Comparison of ENCODE assay signal across 8 mouse cellular contexts in genomic region chr11:119942727-119943427, GRCm38 (mm10). TPM values are rescaled to one million over a fixed set of nuclear protein-coding genes. Genes with fewer than 3 reads are reported as not detected.
DNase-seq lines count a peak whose midpoint lies in the region; ATAC-seq lines count a peak whose summit lies in the region.

Baiap2 (plus strand) TSS chr11:119942763.

- peaks cover 20% of the 10 kb centered on the region for H3K4me1 ChIP-seq in brown adipose tissue, adult 24 weeks (ENCODE audit: control insufficient read depth, insufficient read depth, insufficient read length, low read length)
- peaks cover 4 to 24% of the 10 kb centered on the region in 2 experiments; a peak in 3 of 4 replicates for H3K4me1 ChIP-seq in heart, embryonic 14.5 days (ENCODE audit: control insufficient read depth in 2 of 2, insufficient read depth in 2 of 2, low read length in 2 of 2)
- H3K4me1 ChIP-seq in liver, embryonic 13.5 days (replicated peaks) = peaks cover 84% of the 10 kb centered on the region
- peaks cover 56% of the 10 kb centered on the region for H3K4me1 ChIP-seq in stomach, embryonic 16.5 days (ENCODE audit: control insufficient read depth, insufficient read depth, low read length)

- H3K4me3 ChIP-seq in brown adipose tissue, adult 24 weeks (ENCODE audit: insufficient read depth, low read depth, low read length) = peak within 1 kb of the TSS; percentile 89
- peak within 1 kb of the TSS; percentile 74 to 84 for H3K4me3 ChIP-seq in heart, embryonic 14.5 days (ENCODE audit: control insufficient read depth in 1 of 2, insufficient read depth in 1 of 2, low read depth in 1 of 2, low read length in 2 of 2)
- H3K4me3 ChIP-seq in liver, embryonic 13.5 days (replicated peaks) = peak within 1 kb of the TSS; percentile 69
- peak within 1 kb of the TSS; percentile 81 for H3K4me3 ChIP-seq in stomach, embryonic 16.5 days (replicated peaks; ENCODE audit: low read length)

- H3K9me3 ChIP-seq in heart, embryonic 14.5 days (ENCODE audit: control insufficient read depth, low read length) = no peaks in the 10 kb centered on the region
- H3K9me3 ChIP-seq in liver, embryonic 13.5 days (replicated peaks) = no peaks in the 10 kb centered on the region
- no peaks in the 10 kb centered on the region for H3K9me3 ChIP-seq in stomach, embryonic 16.5 days (replicated peaks; ENCODE audit: control insufficient read depth, low read length)

- H3K9ac ChIP-seq in heart, embryonic 14.5 days (ENCODE audit: low read length) = peak within 1 kb of the TSS; percentile 85
- H3K9ac ChIP-seq in liver, embryonic 13.5 days = peak within 1 kb of the TSS; percentile 71
- H3K9ac ChIP-seq in stomach, embryonic 16.5 days (ENCODE audit: low read length) = peak within 1 kb of the TSS; percentile 90

- no peaks in the 10 kb centered on the region for H3K36me3 ChIP-seq in heart, embryonic 14.5 days (ENCODE audit: control insufficient read depth, insufficient read depth, low read length)
- H3K36me3 ChIP-seq in liver, embryonic 13.5 days = no peaks in the 10 kb centered on the region
- no peaks in the 10 kb centered on the region for H3K36me3 ChIP-seq in stomach, embryonic 16.5 days (ENCODE audit: control insufficient read depth, insufficient read depth, low read length)

- peak within 1 kb of the TSS; percentile 56 for H3K27ac ChIP-seq in brown adipose tissue, adult 24 weeks (replicated peaks; ENCODE audit: low read depth, low read length)
- H3K27ac ChIP-seq in heart, embryonic 14.5 days (replicated peaks in 1 of 2; ENCODE audit: control insufficient read depth in 1 of 2, insufficient read depth in 1 of 2, low read depth in 2 of 2, low read length in 2 of 2) = peak within 1 kb of the TSS; percentile 42 to 55; a peak in 3 of 4 replicates
- H3K27ac ChIP-seq in liver, embryonic 13.5 days = peak within 1 kb of the TSS; percentile 63
- peak within 1 kb of the TSS; percentile 94 for H3K27ac ChIP-seq in stomach, embryonic 16.5 days (ENCODE audit: low read length)

- H3K4me2 ChIP-seq in heart, embryonic 14.5 days (ENCODE audit: low read length) = peak within 1 kb of the TSS; percentile 98
- H3K4me2 ChIP-seq in liver, embryonic 13.5 days = peak within 1 kb of the TSS; percentile 94
- peak within 1 kb of the TSS; percentile 96 for H3K4me2 ChIP-seq in stomach, embryonic 16.5 days (ENCODE audit: low read depth, low read length)

- ATAC-seq in heart, embryonic 14.5 days (ENCODE audit: insufficient number of reproducible peaks, insufficient read depth, low FRiP score, low read depth) = peak; percentile 94
- peak; percentile 91 for ATAC-seq in liver, embryonic 13.5 days (ENCODE audit: low read depth)
- peak; percentile 95 for ATAC-seq in stomach, embryonic 16.5 days (ENCODE audit: insufficient read depth, low FRiP score)

- peaks cover 16% of the 10 kb centered on the region for H3K27me3 ChIP-seq in heart, embryonic 14.5 days (ENCODE audit: control insufficient read depth, insufficient read depth, low read length)
- peaks cover 74% of the 10 kb centered on the region for H3K27me3 ChIP-seq in liver, embryonic 13.5 days
- H3K27me3 ChIP-seq in stomach, embryonic 16.5 days (ENCODE audit: control insufficient read depth, insufficient read depth, low read length) = no peaks in the 10 kb centered on the region

- DNase-seq in CD4-positive, CD25-positive, alpha-beta regulatory T cell, adult 2 months (ENCODE audit: low read depth, low spot score) = peak; percentile 98
- DNase-seq in fibroblast of lung, adult 2 months (ENCODE audit: low read depth) = peak; percentile 71
- peak; percentile 99 for DNase-seq in kidney, postnatal 14 days
- DNase-seq in liver, embryonic 13.5 days = peak; percentile 96
- DNase-seq in neural tube, embryonic 10.5 days (ENCODE audit: extremely low spot score, low spot score) = peak; percentile 99

- under 1% methylated on average over 79 of the region's 79 CpGs for WGBS in heart, embryonic 14.5 days
- WGBS in liver, embryonic 13.5 days (ENCODE audit: insufficient replicate concordance) = under 1% methylated on average over 79 of the region's 79 CpGs
- under 1% methylated on average over 76 of the region's 79 CpGs for WGBS in stomach, embryonic 16.5 days

RNA-seq across cellular contexts. Expression of gene Baiap2, which starts in this region (rescaled TPM):
- 2.7 and 5.5 TPM in 2 replicates for polyA plus RNA-seq in brown adipose tissue, adult 24 weeks (2012; ENCODE audit: insufficient read depth, insufficient read length, missing spikeins)
- 11.0 and 13.2 TPM in 2 replicates for polyA plus RNA-seq in heart, embryonic 14.5 days (2014; fragmentation: Nextera tagmentation; extraction: Ambion mirVana)
- 5.1 and 5.5 TPM in 2 replicates for polyA plus RNA-seq in liver, embryonic 13.5 days (2015; fragmentation: Nextera tagmentation; extraction: Ambion mirVana)
- 41.4 and 52.6 TPM in 2 replicates for polyA plus RNA-seq in stomach, embryonic 16.5 days (2015; fragmentation: Nextera tagmentation; extraction: Ambion mirVana)

Comparison
In these comparisons a context has a peak if more than half of its experiments do, and no peak if none do; other contexts are left out.
1. Peak in every context shown above with its lines: DNase-seq, ATAC-seq, H3K4me3 ChIP-seq and H3K27ac ChIP-seq.